Mouse (Mus musculus) heart, adult 8-10 months (tissue): Measurements from ENCODE around the gene Wnt9a. TPM values are rescaled to one million over a fixed set of nuclear protein-coding genes. Genes with fewer than 3 reads are reported as not detected.
"Not testable (repeated sequence)": the region's sequence is repeated elsewhere in the genome, so short reads cannot be mapped to it uniquely, and the experiment has no call there.

Source experiments
- DNase-seq: peaks from one replicate; pipeline ENCODE4 v3.0.0; 2022; ENCODE audit warnings: low spot score
- total RNA-seq, 4 experiments: library from RNA; stranded (reverse); gene quantifications; 2 replicates each; pipeline ENCODE4 v1.2.4; 2022

Gene Wnt9a
- 1 to 10 TPM; 4.3 to 4.9 (median 4.6) TPM for total RNA-seq

DNA sequence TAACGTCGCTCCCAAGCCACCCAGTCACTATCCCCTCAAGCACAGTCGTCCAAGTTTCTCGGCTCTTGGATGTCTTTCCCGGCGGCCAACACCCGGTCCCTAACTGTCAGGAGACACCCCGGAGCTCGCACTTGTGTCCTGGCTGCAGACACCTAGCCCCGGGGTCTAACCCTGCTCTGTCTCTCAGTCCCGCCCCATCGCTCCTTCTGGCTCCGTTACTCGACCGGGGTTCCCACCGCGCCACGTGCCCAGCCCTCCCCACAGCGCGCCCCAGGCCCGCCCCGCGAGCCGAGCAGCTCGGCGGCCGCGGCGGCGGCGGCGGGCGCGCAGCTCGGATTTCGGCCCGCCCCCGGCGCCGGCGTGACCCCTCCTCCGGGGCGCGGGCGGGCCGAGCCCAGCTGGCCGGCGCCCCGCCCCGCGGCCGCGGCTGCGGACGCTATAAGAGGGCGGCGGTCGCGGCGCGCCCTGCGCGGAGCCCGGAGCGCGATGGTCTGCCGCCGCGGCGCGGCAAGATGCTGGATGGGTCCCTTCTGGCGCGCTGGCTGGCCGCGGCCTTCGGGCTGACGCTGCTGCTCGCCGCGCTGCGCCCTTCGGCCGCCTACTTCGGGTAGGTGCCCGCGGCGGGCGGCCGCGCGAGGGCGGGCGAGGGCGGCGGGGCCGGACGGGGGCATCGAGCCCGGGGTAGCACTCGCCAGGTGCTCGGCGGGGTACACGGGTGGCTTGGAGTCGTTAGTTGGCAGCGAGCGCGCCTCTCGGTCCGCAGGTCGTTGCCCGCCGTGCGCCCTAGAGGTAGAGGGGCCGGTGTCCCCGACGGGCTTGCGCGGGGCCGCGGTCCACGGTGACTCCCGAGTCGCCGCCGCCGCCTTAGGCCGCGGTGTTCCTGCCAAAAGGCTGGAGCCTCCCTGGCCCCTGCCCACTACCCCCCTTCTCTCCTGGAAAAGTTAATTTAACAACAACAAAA lies at the start of gene Wnt9a:
Gene Wnt9a (plus strand): TSS at position 468 of the 961 bp plus-strand sequence.
- DNase-seq = peak; percentile 38

DNA sequence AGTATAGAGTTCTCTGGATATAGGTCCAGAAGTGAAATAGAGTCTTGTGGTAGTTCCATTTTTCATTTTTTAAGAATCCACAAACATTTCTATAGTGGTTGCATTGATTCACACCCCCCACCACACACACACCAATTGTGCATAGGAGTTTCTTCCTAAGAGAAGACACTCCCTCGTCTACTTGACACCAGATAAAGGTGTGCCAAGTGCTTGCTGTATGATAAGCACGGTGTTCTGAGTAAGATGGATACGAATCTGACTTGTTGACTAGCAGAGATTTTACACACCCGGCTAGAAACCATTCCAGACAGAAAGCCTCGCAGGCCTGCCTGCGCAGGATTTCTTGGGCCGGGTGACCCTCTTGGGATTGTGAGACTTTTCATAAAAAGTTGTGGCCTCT lies 47.1 kb upstream of the Wnt9a start:
- DNase-seq = no peak

DNA sequence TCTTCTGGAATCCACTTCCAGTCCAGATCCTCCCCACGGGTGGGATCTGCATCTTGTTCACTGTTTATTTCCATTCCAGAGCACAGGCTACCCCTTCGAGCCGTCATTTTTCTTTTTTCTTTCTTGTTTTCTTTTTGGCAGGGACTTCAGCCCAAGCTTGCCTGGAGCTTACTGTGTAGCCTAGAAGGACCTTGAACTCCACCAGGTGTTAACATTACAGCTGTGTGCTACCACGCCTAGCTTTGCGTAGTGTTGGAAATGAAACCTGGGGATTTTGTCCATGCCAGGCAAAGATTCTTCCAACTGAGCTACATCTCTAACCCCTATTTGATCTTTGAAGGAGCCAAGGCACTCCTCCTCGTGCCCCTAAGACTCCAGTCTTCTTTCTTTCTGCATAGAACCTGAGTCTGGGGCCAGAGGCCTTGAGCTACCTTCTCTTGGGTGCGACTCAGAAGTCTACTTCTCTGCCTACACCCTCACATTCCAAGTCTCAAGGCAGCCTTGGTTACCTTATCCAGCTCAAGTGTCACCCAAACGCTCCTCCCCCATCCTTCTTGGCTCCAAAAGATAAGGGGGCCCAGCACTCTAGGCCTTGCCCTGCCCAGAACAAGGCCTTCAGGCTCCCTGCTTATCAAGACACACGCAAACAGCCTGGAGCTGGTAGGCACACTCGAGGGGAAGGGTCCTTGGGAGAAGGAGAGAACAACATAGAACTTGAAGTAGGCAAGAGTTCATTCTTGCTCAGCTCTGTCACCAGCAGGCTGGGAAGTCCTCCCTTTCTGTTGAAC lies 45.8 kb upstream of the Wnt9a start:
- DNase-seq = no peak

DNA sequence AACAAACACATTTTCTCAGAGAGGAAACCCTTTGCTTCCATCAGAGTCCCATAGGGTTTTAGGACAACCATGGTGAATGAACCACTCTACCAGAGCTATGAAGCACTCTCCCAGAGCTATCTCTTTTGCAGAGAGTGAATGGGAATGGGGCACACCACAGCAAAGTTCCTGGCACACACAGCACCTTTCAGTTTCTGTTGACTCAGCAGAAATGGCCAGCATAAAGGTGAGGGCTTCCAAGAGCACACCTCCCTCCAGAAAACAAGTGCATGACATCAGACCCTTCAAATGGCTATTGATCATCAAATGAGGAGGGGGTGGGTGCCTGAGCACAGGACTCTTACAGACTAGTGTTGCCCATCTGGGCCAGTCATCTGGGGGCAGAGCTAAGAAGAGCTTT lies 44.4 kb upstream of the Wnt9a start:
- no peak for DNase-seq

DNA sequence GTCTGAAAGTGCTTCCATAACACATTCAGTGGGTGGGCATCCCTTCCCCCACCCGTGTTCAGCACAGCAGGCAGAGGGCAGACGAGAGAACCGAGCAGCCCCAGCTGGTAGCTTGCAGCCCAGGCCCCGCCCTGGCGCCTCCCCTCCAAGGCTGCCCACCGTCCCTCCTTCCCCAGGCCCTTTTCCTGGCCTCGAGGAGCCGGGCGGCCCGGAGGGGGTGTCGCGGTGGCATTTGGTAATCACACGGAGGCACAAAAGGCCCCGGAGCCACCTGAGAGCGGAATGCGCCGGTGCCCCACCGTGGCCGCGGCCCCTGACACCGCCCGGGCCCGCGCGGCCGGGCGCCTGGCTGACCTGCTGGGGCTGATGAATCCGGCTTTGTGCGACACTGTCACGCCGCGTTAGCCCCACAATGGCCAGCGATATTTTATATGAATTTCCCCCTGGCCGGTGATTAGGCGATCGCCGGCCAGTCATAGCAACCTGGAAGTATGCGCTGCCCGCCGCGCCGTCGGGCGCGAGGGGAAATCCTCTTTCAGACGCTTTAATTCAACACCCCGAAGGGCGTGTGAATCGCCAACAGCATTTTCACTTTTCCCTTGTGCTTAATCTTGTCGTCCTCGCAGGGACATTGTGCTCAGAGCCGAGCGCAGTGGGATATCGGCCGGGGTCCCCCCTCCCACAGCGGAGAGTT lies 42.7 kb upstream of the Wnt9a start:
- DNase-seq = no peak

DNA sequence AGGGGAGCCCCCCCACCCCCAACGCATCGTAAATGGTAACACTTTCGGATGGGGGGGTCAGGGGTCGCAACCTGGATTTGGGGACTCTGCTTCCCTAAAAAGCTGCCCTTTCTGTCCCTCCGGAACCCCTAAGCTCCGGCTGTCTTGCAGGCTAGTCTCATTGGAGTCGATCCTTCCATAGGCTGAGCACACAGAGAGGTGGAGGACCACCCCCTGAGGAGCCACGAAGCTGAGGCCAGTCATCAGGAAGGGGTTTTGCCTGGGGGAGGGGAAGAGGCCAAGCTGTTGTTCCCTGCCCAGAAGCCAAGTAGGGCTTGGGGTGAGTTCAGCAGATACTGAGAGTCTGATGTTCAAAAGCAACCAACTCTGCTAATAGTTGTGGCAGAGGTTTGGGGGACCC lies 42.1 kb upstream of the Wnt9a start:
- no peak for DNase-seq

DNA sequence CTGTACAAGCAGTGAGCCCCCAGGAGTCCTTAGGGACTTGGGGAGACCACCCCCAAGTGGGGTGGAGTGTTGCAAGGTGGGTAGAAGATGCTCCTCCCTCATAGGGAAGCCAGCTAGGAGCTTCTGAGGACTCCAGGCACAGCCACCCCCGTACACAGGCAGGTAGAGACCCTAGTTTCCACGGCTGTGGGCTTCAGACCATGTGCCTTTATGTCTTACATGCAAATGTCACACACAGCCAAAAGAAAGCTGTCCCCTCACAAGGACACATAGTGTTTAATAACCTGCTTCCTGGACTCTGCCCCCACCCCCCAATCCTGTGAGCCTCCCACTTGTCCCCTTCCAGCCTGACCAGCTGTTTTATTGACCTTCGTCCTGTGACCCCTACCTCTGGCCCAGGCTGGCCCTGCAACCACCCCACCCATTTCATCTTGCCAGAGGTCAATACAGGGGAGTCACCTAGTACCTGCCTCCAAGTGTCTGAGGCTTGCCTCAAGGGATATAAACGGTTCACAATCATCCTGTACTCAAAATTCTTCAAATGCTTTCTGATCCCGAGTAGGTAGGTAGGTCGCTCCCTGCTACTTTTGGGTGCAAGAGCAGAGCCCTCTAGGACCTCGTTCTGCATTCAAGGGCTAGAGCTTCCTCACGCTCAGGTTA lies 41.4 kb upstream of the Wnt9a start:
- DNase-seq = no peak

DNA sequence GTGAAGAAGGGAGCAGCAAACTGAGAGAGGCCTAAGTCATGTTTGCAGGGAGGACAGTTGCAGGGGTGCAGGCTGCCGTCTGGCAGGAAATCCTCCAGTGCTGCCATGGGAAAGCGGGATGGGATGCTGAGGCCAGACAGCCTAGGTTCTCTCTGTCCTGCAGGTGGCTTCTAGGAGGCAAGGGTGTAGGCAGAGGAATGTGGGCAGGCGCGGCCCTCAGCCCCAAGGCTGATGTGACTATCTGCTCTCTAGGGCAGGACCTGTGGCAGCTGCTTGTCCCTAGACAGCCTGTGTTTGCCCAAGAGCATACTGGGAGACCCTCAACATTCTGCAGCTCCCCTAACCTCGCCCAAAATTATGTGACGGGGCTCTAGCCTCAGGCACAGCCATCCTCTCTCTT lies 40.0 kb upstream of the Wnt9a start:
- DNase-seq = no peak

DNA sequence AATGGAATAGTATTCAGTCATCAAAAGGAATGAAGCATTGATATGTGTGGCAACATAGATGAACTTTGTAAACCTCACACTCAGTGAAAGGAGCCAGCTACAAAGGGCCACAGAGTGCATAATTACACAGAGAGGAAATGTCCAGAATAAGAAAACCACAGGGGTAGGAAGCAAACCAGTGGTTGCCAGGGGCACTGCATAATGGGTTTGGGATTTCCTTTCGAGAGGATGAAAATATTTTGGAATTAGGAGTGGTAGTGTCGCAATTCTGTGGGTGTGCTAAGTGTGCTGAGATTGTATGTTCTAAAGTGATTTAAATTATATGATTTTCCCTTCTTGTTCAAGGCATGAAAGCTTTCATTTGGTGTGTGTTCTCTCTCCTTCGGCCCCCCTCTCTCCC lies 32.5 kb upstream of the Wnt9a start:
- no peak for DNase-seq

DNA sequence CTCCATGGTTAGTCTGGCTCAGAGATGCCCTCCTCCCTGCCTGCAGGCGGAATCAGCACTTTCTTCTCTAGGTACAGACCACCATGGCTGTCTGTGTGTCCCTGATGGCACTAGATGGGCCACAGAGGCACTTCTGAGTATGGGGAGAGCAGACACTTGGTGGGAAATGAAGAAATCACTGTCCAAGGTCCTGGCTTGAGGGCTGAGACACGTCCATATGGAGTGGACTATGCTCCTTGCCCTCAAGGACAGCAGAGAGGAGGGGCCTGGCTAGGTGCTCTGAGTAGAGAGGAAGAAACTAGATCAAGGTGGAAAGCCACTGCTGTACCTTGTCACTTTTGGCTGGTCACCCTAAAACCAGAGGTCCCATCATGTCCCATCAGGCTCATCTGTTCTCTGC lies 29.9 kb upstream of the Wnt9a start:
- no peak for DNase-seq

DNA sequence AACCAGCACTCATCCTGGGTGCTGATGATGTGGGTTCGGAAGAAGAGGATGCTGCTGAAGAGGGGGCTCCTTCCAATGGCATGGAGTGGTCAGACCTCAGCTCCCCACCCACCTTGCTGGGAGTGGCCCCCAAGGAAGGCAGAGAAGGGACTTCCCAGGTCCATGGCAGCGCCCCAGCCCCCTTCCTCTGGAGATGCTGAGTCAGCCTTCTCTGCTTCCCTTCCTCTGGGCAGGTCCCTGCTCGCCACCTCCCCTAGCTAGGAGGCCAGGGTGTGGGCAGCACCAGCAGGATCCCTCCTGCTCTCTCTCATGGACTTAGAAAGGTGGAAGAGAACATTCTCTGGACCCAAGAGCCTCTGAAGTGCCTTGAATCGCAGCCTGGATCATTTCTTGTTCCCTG lies 28.7 kb upstream of the Wnt9a start:
- DNase-seq = no peak

DNA sequence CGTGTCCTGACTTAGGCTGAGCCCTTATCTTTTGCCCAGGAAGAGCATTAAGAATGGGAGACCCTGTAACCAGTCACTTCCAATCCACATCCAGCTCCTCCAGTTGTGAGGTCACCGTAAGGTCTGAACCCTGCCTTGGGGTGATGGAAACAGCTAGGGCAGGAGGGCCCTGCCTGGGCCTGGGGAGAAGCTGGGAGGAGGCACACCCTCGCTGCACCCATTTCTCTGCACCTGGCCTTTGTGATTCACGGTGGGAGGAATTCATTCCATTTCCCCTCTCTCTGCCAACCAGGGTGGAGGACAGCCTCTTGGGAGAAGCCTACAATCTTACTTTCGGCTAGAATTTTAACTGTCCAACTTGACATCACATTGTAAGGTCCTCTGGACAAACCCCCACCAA lies 24.6 kb upstream of the Wnt9a start:
- DNase-seq = no peak

DNA sequence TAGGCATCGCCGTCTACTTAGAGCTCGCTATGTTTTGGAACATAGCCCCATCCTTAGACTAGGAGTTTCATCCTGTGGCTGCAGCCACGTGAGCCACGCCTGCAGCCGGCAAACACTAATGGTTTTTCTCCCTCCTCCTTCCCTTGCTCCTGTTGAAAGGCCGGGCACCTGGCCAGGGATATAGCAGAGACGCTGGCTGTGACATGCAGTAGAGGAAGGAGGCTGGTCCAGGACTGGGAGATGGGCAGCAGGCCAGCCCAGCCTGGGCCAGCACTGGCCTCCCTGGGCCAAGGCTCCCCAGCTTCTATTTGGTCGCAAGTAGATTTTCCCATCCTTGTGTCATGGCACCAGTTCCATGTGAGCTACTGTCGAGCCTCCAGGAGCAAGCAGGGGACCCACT lies 23.8 kb upstream of the Wnt9a start:
- peak; percentile 47 for DNase-seq

DNA sequence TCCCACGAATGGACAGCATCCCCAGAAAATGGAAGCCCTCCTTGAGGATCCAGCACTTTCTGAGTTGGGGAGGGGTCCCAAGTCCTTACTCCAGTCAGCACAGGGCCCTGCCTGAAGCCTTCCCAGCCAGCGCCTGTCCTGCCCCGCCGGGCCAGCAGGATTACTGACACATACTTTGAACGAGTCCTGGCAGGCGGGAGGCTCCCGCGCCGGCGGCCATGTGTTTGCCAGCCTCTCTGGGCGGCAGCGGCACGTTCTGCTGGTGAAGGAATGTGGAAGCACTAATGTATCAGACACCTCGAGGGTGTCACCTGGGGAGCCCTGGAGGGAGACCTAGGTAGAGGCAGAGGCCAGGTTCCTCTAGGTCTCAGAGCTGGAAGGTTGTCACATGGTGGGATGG lies 22.6 kb upstream of the Wnt9a start:
- no peak for DNase-seq

DNA sequence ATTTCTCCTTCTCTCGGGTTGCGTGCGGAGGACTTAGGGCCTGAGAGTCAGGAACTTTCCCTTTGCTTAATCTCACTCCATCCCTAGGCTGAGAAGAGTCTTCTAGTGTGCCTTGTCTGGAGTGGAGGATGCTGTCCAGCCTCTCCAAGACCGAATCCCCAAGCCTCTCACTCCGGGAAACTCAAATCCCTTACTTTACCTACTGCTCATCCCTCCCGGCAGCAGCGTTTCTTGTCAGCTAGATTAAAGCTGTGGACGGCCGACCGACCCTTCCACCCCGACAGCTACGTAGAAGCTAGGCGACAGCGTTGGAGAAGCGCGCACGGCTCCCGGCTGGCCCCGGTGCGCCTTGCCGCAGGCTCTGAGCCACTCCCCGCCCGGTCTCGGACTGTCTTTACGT lies 17.0 kb upstream of the Wnt9a start:
- DNase-seq = no peak

DNA sequence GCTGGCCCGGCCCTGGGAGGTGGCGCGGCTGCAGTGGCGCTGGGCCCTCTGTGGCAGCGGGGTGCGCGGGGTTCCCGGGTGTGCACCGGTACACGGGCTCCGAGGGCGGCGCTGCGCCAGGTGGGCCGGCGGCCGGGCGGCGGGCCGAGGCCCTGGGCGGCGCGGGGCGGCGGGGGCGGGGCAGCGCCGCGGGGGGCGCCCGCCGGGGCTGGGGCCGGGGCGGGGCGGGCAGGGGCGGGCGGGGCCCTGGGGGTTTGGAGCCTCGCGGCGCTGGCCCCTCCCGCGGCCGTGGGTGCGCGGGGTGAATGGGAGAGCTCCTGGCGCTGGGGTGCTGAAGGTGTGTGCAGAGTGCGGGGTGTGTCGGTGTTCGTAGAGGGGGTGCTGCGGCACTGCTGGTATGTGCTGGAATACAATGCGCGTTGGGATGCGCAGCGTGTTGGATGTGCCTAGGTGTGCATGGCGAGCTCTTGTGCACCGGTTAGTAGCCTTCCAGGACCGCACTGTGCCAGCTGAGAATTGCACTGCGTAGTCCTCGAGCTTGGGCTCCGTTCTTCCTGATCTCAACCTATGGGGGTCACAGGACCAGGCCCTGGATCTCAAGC lies 15.9 kb upstream of the Wnt9a start, which contains the start of gene Wnt3a:
Gene Wnt3a (minus strand): TSS at position 51 of the 602 bp plus-strand sequence.
- no peak for DNase-seq

DNA sequence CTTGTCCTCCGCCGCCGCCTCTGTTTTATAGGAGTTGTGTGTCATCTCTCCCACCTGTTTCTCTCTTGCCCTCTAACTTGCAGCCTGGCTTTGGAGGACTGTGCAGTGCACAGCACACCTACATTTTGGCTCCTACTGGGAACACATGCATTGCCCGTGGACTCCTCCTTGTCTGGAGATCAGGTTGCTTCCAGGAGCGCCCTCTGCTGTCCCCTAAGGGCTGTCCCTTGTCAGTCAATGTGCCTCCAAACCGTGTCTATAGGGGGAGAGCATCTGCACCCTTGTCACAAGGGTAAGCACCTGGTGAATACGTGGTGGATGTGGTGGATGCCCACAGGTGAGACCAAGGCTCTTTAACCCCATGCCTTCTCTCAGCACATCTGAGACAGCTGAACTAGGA lies 13.1 kb upstream of the Wnt9a start:
- DNase-seq = no peak

DNA sequence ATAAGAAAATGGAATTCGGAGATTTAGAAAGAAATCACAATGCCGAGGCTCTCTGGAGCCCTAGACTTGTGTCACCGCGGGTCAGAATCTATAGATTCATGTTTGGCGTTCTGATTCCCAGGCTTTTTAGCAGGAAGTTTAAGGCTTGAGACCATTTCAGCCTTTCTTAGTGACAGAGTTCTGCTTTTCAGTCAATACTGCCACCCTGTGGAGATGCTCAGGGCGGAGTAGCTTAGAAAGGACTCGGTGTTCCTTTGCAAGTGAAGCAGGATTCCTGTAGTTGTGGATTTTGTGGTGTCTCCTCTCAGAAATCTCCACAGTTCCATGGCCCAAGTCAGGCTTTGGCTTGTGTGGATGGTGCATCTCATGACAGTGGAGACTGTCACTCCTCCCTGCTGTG lies 8.8 kb upstream of the Wnt9a start:
- no peak for DNase-seq

DNA sequence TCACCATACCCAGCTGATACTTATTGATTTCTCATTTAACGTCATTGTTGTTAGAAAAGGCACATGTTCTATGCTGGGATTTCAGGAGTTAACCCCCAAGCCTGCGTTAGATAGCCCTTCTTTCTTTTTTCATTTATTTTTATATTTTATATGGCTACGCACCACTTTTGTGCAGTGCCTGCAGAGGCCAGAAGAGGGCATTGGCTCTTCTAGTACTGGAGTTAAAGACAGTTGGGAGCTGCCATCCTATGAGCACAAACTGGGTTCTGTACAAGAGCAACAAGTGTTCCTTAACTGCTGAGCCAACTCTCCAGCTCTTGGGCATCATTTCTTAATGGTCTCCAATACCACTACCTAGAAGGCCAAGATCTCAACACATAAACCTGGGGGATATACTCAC lies 6.5 kb upstream of the Wnt9a start:
- no peak for DNase-seq

DNA sequence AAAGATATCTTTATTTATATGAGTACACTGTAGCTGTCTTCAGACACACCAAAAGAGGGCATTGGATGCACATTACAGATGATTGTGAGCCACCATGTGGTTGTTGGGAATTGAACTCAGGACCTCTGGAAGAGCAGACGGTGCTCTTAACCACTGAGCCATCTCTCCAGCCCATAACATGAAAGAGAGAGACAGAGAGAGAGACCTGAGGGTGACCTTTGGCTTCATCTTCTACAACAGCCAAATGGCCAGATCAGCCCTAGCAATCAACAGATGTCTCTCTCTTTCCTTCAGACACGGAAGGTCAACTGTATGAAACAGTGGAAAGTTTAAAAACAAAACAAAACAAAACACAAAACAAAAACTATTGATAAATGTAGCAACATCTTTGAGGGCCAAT lies 5.7 kb upstream of the Wnt9a start:
- not testable (repeated sequence) for DNase-seq
